Mouse (Mus musculus): ENCODE data around the gene Abhd6.
"Not testable (repeated sequence)": the region's sequence is repeated elsewhere in the genome, so short reads cannot be mapped to it uniquely, and the experiment has no call there.

The Abhd6 gene

GRCm38 (mm10) chr14:7999030-7999429, 3.7 kb upstream of the Abhd6 start:
- DNase-seq (ENCODE audit: low spot score) = no peak

GRCm38 (mm10) chr14:7999435-7999834, 3.3 kb upstream of the Abhd6 start:
- no peak for DNase-seq (ENCODE audit: low spot score)

GRCm38 (mm10) chr14:8000247-8000646, 2.5 kb upstream of the Abhd6 start:
- DNase-seq (ENCODE audit: low spot score) = no peak

- no peak for DNase-seq (ENCODE audit: low spot score)
These were observed 1.6 kb upstream of the Abhd6 start for GRCm38 (mm10) chr14:8000831-8001685.

GRCm38 (mm10) chr14:8003093-8003670, 480 bp downstream of the Abhd6 start:
- DNase-seq (ENCODE audit: low spot score) = no peak

GRCm38 (mm10) chr14:8003727-8004670, 1.3 kb downstream of the Abhd6 start:
- DNase-seq (ENCODE audit: low spot score) = no peak

GRCm38 (mm10) chr14:8006061-8006460, 3.4 kb downstream of the Abhd6 start:
- DNase-seq (ENCODE audit: low spot score) = not testable (repeated sequence)

GRCm38 (mm10) chr14:8007084-8007483, 4.4 kb downstream of the Abhd6 start:
- no peak for DNase-seq (ENCODE audit: low spot score)

GRCm38 (mm10) chr14:8007486-8007885, 4.8 kb downstream of the Abhd6 start:
- no peak for DNase-seq (ENCODE audit: low spot score)

GRCm38 (mm10) chr14:8007923-8008322, 5.2 kb downstream of the Abhd6 start:
- DNase-seq (ENCODE audit: low spot score) = no peak

- no peak for DNase-seq (ENCODE audit: low spot score)
These were observed 8.6 kb downstream of the Abhd6 start for GRCm38 (mm10) chr14:8011297-8011696.

- no peak for DNase-seq (ENCODE audit: low spot score)
These were observed 9.2 kb downstream of the Abhd6 start for GRCm38 (mm10) chr14:8011938-8012337.

- no peak for DNase-seq (ENCODE audit: low spot score)
These were observed 13.1 kb downstream of the Abhd6 start for GRCm38 (mm10) chr14:8015756-8016155.

- no peak for DNase-seq (ENCODE audit: low spot score)
These were observed 13.6 kb downstream of the Abhd6 start for GRCm38 (mm10) chr14:8016276-8016675.

- DNase-seq (ENCODE audit: low spot score) = no peak
These were observed 14.2 kb downstream of the Abhd6 start for GRCm38 (mm10) chr14:8016951-8017350.

- no peak for DNase-seq (ENCODE audit: low spot score)
These were observed 17.3 kb downstream of the Abhd6 start for GRCm38 (mm10) chr14:8020011-8020410.

- DNase-seq (ENCODE audit: low spot score) = no peak
These were observed 17.8 kb downstream of the Abhd6 start for GRCm38 (mm10) chr14:8020546-8020945.

GRCm38 (mm10) chr14:8024469-8024868, 21.8 kb downstream of the Abhd6 start:
- DNase-seq (ENCODE audit: low spot score) = no peak

GRCm38 (mm10) chr14:8024936-8025335, 22.2 kb downstream of the Abhd6 start:
- DNase-seq (ENCODE audit: low spot score) = no peak

GRCm38 (mm10) chr14:8026769-8027531, 24.2 kb downstream of the Abhd6 start:
- no peak for DNase-seq (ENCODE audit: low spot score)

GRCm38 (mm10) chr14:8028086-8028485, 25.4 kb downstream of the Abhd6 start:
- DNase-seq (ENCODE audit: low spot score) = no peak

- DNase-seq (ENCODE audit: low spot score) = no peak
These were observed 27.1 kb downstream of the Abhd6 start for GRCm38 (mm10) chr14:8029752-8030151.

All from left cerebral cortex, adult 11 months (tissue).